Mouse (Mus musculus) left cerebral cortex, postnatal 25 days (tissue): ENCODE results near the gene Map2k4. TPM values are rescaled to one million over a fixed set of nuclear protein-coding genes. Genes with fewer than 3 reads are reported as not detected.
A peak's percentile ranks its signal among the peaks of the same experiment; 100 is the strongest.

Experiments
- DNase-seq, 2 experiments: peaks; one replicate each; pipeline ENCODE4 v3.0.0; 2022; ENCODE audit warnings: low spot score in 2 of 2, mixed read lengths in 1 of 2
- intact Hi-C: fragments of 180-260 bp; cut with DNase I; formaldehyde crosslinking; loops from one replicate; pipeline ENCODE4 v1.15.1; 2025
- total RNA-seq, 2 experiments: library from RNA; stranded (reverse); gene quantifications; 2 replicates each; pipeline ENCODE4 v1.2.3; 2021

Map2k4 gene
- total RNA-seq, 2 experiments from 2014 or later: 192 to 196 TPM

- no peak for DNase-seq
- intact Hi-C loops: no loop called here
Measured at GRCm38 (mm10) chr11:65776906-65777611, 11.0 kb downstream of the Map2k4 start.

DNA sequence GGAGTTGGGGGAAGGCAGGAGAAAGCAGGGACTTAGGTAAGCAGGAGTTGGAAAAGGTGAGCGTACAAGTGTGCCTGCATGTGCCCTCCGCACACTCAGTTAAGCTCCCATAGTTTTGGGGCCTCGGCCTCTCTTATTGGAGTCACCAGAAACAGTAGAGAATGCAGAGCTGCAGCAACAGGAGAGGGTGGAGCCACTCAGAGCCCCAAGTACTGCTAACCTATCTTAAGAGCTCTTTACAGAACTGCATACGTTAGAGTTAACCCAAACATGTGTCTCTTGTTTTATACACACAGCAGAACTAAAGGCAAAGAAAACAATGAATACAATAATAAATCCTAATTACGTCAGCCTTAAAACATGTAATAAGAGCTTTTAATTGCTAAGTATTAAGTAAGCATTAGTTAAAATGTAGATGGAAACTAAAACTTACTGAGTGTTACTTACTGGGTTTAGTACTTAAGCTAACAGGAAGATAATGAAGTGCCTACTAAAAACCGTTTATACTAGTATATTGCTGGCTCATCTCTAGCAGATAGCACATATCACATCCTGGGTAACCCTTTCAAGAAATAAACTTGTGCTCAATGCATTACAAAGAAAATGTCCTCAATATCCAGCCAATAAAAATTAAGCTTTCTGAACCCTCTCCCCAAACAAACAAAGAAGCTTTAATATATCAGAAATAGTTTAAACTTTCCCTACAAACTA is 14.0 kb downstream of the Map2k4 start:
- intact Hi-C loops: no loop called here
- DNase-seq: no peak

DNA sequence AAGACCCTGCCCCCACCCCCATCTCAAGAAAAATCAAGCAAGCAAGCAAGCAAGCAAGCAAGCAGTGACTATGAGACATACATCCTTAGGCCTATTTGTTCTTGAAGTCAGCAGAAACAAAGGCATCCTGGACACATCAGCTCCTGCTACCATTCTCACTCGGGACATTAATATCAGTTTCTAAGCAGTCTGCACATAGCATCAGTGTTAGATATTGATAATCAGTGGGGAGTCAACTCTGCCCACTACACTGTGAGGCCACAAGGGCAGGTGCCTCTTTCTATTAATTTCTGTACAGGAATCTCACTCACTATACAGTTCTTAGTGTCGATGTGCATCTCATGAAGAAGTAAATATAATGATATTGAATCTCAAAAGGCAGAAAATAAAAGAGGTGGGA is 14.6 kb downstream of the Map2k4 start:
- intact Hi-C loops: no loop called here
- DNase-seq: no peak

- DNase-seq: no peak
- intact Hi-C loops: no loop called here
Measured at GRCm38 (mm10) chr11:65771546-65771945, 16.6 kb downstream of the Map2k4 start.

- no peak for DNase-seq
- intact Hi-C loops: no loop called here
Measured at GRCm38 (mm10) chr11:65769990-65770389, 18.1 kb downstream of the Map2k4 start.

DNA sequence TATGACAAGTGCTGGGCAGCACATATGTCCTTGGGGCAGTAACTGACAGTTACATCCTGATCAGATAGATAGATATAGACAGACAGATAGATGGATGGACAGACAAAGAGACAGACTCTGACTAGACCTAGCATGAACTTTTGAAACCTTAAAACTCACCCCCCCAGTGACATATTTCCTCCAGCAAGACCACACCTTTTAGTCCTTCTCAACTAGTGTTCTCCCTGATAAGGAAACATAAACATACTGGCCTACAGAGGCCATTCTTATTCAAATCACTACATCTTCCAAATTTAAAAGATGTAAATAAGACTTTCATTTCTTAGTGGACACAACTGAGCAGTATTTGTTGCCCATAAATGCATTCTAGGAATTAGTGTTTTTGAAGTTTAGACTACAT is 19.7 kb downstream of the Map2k4 start:
- intact Hi-C loops: no loop called here
- DNase-seq: no peak

DNA sequence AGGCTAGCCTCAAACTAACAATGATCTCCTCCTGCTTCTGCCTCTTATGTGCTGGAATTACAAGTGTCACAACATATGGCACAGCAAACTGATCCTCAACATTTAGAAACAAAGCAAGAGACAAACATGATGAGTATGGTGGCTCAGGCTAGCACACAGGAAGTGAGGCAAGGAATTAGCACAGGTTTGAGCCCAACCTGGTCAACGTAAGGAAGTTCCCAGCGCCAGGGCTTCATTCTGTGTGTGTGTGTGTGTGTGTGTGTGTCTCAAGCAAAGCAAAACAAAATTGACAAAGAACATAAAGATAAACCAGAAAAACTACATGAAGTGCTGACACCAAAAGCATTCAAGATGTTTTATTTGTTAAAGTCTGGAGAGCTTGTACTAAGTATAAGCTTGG is 27.2 kb downstream of the Map2k4 start:
- intact Hi-C loops: no loop called here
- DNase-seq: no peak

GRCm38 (mm10) chr11:65759350-65759749 is 28.7 kb downstream of the Map2k4 start:
- no peak for DNase-seq
- intact Hi-C loops: no loop called here

DNA sequence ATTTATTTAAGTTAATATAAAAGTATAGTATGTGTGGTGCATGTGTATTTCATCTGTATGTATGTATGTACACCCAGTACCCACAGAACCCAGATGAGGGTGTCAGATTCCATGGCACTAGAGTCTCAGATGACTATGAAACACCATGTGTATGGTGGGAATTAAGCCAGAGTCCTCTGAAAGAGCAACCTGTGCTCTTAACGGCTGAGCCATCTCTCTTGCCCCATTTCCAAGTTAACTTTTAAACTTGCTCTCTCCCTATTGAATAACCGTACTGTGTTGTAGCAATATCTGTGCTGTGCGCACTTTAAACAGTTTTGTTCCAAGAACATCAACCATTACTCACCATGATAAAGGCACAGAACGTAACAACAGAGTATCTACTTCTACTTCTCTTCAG is 33.9 kb downstream of the Map2k4 start:
- no peak for DNase-seq
- intact Hi-C loops: no loop called here

DNA sequence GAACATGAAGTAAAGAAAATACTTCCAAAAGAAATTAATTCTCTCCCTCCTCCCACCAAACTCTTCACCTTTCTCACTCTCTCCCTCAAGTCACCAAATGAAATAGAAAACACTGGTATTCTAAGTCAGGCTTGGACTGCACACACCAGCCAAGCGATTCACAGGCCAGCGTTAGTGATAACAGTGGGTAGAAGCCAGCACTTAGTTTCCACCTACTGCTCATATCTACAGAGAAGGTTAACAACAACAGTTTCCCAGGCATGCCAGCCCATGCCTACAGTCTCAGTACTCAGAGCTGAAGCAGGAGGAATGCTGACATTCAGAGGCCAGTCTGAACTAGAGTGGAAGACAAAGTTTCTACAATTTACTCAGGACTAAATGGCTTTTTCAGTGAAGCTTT is 34.5 kb downstream of the Map2k4 start:
- intact Hi-C loops: no loop called here

GRCm38 (mm10) chr11:65750546-65750945 is 37.6 kb downstream of the Map2k4 start:
- no peak for DNase-seq
- intact Hi-C loops: no loop called here

More for the DNA sequence above, 34.5 kb downstream of the Map2k4 start:
- no peak for DNase-seq

DNA sequence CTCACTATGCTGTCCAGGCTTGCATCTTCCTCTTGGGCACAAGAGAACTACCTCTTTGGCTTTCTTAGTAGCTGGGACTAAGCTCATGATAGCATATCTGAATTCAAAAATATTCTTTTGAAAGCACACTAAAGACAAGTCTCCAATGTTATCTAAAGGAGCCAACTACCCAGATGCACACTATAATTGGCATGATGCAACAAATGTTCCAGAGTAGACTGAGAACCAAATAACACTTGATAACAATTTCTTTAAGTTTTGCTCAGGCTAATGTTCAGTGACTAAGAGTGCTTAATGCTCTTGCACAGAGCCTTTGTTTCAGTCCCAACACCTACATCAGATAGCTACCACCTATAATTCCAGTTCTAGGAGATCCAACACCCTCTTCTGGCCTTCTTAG is 40.7 kb downstream of the Map2k4 start:
- DNase-seq: no peak

GRCm38 (mm10) chr11:65745707-65746333 is 42.3 kb downstream of the Map2k4 start:
- intact Hi-C loops: no loop called here
- peak; percentile 74 to 88 for DNase-seq

More for the DNA sequence above, 40.7 kb downstream of the Map2k4 start:
- intact Hi-C loops: no loop called here

GRCm38 (mm10) chr11:65743866-65744265 is 44.2 kb downstream of the Map2k4 start:
- no peak for DNase-seq
- intact Hi-C loops: no loop called here

DNA sequence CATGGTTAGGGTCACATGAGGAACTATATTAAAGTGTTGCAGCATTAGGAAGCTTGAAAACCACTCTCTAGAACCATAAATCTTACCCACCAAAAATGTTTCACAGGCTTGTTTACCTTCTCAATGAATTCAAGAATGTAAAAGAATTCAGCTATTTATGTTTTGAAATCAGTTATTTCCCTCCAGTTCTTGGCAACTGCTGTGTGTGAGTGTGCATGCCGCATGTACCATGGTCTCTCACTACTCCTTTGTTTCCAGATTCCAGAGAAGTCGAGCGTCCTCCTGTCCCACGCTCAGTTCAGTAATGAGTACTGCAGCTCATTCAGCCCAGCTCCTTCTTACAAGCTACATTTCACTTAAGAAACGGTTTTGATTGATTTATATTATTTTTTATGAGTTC is 47.3 kb downstream of the Map2k4 start:
- DNase-seq: no peak
- intact Hi-C loops: no loop called here

- intact Hi-C loops: no loop called here
- no peak for DNase-seq
Measured at GRCm38 (mm10) chr11:65740390-65740789, 47.7 kb downstream of the Map2k4 start.

GRCm38 (mm10) chr11:65739880-65740279 is 48.2 kb downstream of the Map2k4 start:
- no peak for DNase-seq
- intact Hi-C loops: no loop called here

DNA sequence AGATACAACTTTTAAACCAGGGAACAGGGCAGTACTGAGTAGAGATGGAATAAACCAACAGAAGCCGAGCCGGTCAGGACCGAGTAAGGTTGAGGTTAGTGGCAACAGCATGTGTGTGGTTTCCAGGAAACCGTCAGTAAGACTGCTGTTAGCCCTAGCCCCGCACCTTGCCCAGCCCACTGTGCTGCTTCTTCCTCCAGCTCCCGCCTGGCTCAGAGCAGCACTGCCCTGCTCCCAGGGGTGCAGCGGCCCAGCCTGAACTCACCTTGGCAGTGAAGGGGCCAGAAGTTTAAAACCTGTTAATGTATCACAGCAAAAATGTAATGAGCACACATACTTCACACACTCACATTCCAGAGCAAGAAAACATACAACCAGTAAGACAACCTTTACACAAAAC is 53.4 kb downstream of the Map2k4 start:
- intact Hi-C loops: no loop called here
- no peak for DNase-seq

DNA sequence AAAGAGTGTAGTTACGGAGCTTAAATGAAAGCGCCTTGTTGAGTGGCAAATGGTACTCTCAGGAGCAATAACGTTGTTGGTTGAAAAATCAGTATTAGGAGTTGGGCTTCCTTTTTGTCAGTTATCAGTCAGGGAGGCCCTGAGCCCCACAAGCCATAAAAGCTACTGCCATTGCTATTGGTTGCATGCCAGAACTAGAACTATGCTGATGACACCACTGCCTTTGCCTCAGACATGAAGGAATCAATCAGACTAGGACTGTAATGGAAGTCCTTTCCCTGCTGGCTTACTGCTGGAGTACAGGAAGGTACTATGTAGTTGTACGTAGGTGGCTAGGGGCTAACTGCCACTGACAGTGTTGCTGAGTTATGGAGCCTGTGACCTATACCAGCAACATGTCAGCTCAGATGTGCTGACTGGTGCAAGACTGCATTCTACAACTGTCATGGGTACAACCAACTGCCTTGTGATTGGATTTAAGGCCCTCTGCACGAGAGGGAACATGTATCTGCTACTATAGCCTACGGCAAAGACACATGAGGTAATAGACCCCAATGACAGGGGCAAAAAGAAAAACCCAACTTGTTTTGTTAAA is 58.4 kb downstream of the Map2k4 start:
- intact Hi-C loops: no loop called here
- DNase-seq: no peak

GRCm38 (mm10) chr11:65728906-65729305 is 59.2 kb downstream of the Map2k4 start:
- DNase-seq: no peak
- intact Hi-C loops: no loop called here

- intact Hi-C loops: no loop called here
- DNase-seq: no peak
Measured at GRCm38 (mm10) chr11:65723715-65724114, 64.4 kb downstream of the Map2k4 start.
